Mouse (Mus musculus) lung, postnatal 0 days (tissue): ENCODE measurements around the gene Gm17359.

ENCODE experiments used
- CTCF ChIP-seq: IDR thresholded peaks from 2 replicates; pipeline ENCODE4 v1.5.1; 2016; ENCODE audit warnings: antibody characterized with exemption, mild to moderate bottlenecking
- EP300 ChIP-seq: IDR thresholded peaks from 2 replicates; pipeline ENCODE4 v1.6.1; 2016; ENCODE audit warnings: antibody characterized with exemption, mild to moderate bottlenecking, control low read depth

DNA sequence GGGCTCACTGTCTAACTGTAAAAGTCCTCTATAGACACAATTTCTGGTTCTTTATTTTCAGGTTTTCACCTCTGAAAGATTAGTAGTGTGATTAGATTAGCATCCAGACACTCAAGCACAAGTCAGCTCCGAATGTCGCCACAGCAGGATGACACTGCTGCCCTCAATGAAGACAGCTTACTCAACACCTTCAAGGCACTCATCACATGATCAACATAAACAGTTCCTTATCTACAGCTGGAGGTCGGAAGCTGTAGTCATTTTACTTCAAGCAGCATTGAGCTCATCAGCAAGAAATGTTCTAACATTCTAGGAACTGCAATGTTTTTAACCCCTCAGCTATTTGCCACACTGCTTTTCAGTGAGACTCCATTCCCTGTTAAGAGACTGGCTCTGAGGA lies 155.2 kb downstream of the Gm17359 start:
- no peak for TF ChIP-seq CTCF
- TF ChIP-seq EP300: no peak
